Mouse (Mus musculus) left cerebral cortex, postnatal 10 days (tissue): ENCODE results near the gene Gm4131. TPM values are rescaled to one million over a fixed set of nuclear protein-coding genes. Genes with fewer than 3 reads are reported as not detected.

Source experiments
- DNase-seq, 2 experiments: peaks; one replicate each; pipeline ENCODE4 v3.0.0; 2021 to 2022; ENCODE audit warnings: low spot score in 2 of 2, mixed read lengths in 1 of 2; ENCODE audit errors: extremely low spot score in 1 of 2
- intact Hi-C: fragments of 180-260 bp; cut with DNase I; formaldehyde crosslinking; loops from one replicate; pipeline ENCODE4 v1.15.1; 2025
- total RNA-seq, 2 experiments: library from RNA; stranded (reverse); gene quantifications; 2 replicates each; pipeline ENCODE4 v1.2.3; 2021

The Gm4131 gene
- total RNA-seq, 2 experiments from 2014 or later: not detected

- intact Hi-C loops: no loop called here
- no peak for DNase-seq
These were observed 126.7 kb downstream of the Gm4131 start for GRCm38 (mm10) chr14:62440036-62440435.

GRCm38 (mm10) chr14:62438236-62438635 lies 128.5 kb downstream of the Gm4131 start:
- DNase-seq: no peak
- intact Hi-C loops: no loop called here

GRCm38 (mm10) chr14:62437806-62438205 lies 128.9 kb downstream of the Gm4131 start:
- intact Hi-C loops: no loop called here

GRCm38 (mm10) chr14:62425277-62425691 lies 141.4 kb downstream of the Gm4131 start:
- intact Hi-C loops: no loop called here
- DNase-seq: no peak

More at GRCm38 (mm10) chr14:62437806-62438205, 128.9 kb downstream of the Gm4131 start:
- no peak for DNase-seq

- DNase-seq: no peak
- intact Hi-C loops: no loop called here
These were observed 144.5 kb downstream of the Gm4131 start for GRCm38 (mm10) chr14:62422265-62422664.

DNA sequence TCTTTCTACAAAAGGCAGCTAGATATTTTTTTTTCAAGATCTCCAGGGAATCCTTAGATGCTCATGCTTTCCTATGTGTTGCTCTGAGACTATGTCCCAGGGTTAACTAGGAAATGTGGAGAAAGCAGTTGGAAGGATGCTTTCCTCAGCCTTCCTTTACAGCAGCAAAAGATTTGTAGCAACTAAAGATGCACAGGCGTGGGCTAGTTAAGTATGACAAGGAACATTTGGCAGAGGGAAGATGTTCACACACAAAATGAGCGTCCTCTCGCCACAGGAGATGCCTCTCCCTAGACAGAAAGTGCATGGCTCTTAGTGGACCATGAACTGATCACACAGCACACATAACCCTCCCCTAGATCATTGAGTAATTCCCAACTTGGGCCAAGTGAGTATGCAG lies 149.2 kb downstream of the Gm4131 start:
- intact Hi-C loops: no loop called here
- DNase-seq: no peak

- DNase-seq: peak; percentile 51 to 70
- intact Hi-C loops: no loop called here
These were observed 150.0 kb downstream of the Gm4131 start for GRCm38 (mm10) chr14:62416742-62417134.

GRCm38 (mm10) chr14:62416007-62416741 lies 150.5 kb downstream of the Gm4131 start:
- DNase-seq: peak; percentile 30 to 71
- intact Hi-C loops: no loop called here

Other genes with a start within 250 kb of the Gm4131 start
- gene Gucy1b2, start 110.6 kb downstream of the Gm4131 start, total RNA-seq: under 1 TPM; 0.39 to 0.55 TPM
- 10 to 100 TPM; 69.1 to 81.2 TPM for gene Fam124a, start 11.2 kb downstream of the Gm4131 start, total RNA-seq
- not detected for gene Serpine3, start 96.7 kb upstream of the Gm4131 start, total RNA-seq
- 10 to 100 TPM; 38.2 to 44.0 TPM for gene Ints6, start 194.2 kb upstream of the Gm4131 start, total RNA-seq